Mouse (Mus musculus) liver, postnatal 0 days (tissue): ENCODE data around the gene Alg9. TPM values are rescaled to one million over a fixed set of nuclear protein-coding genes. Genes with fewer than 3 reads are reported as not detected.

ENCODE experiments used
- ATAC-seq: fragments of 200-750 bp; cut with Nextera tagmentation; 2 replicates; pipeline ENCODE4 v1.8.0; 2017; ENCODE audit warnings: mild to moderate bottlenecking, moderate library complexity
- DNase-seq: peaks from one replicate; pipeline ENCODE4 v3.0.0-alpha.2; 2016
- H3K27ac ChIP-seq: fragments of 300-500 bp; sonication (generic); 2 replicates; pipeline ENCODE4 v1.5.1; 2014; ENCODE audit warnings: antibody characterized with exemption, moderate library complexity, mild to moderate bottlenecking, low read depth
- H3K27me3 ChIP-seq: fragments of 300-500 bp; sonication (generic); 2 replicates; pipeline ENCODE4 v1.6.1; 2014; ENCODE audit warnings: low read length, control low read depth, mixed read lengths; ENCODE audit not compliant: insufficient read depth
- H3K36me3 ChIP-seq: fragments of 300-500 bp; sonication (generic); replicated peaks from 2 replicates; pipeline ENCODE4 v1.6.1; 2014; ENCODE audit warnings: mild to moderate bottlenecking, control low read depth, low read length, moderate library complexity, mixed read lengths; ENCODE audit not compliant: insufficient read depth
- H3K4me1 ChIP-seq: fragments of 300-500 bp; sonication (generic); 2 replicates; pipeline ENCODE4 v1.6.1; 2014; ENCODE audit warnings: antibody characterized with exemption, mild to moderate bottlenecking, control low read depth; ENCODE audit not compliant: insufficient read depth
- H3K4me2 ChIP-seq: fragments of 300-500 bp; sonication (generic); 2 replicates; pipeline ENCODE4 v1.6.1; 2014; ENCODE audit warnings: low read depth, mild to moderate bottlenecking, low read length, moderate library complexity, mixed read lengths
- H3K4me3 ChIP-seq: fragments of 300-500 bp; sonication (generic); 2 replicates; pipeline ENCODE4 v1.5.1; 2014; ENCODE audit warnings: low read depth, low read length
- H3K9ac ChIP-seq: fragments of 300-500 bp; sonication (generic); replicated peaks from 2 replicates; pipeline ENCODE4 v1.6.1; 2014; ENCODE audit warnings: mild to moderate bottlenecking, moderate library complexity
- H3K9me3 ChIP-seq: fragments of 300-500 bp; sonication (generic); 2 replicates; pipeline ENCODE4 v1.6.1; 2016; ENCODE audit warnings: mild to moderate bottlenecking, control low read depth, low read length, mixed read lengths
- CTCF ChIP-seq: sonication (generic); IDR thresholded peaks from 2 replicates; pipeline ENCODE4 v1.5.1; 2016; ENCODE audit warnings: antibody characterized with exemption, low read depth
- EP300 ChIP-seq: IDR thresholded peaks from 2 replicates; pipeline ENCODE4 v1.6.1; 2016; ENCODE audit warnings: antibody characterized with exemption, low read depth, mild to moderate bottlenecking
- WGBS: fragments of 180-500 bp; shearing (Covaris S2); extraction: QIAGEN DNeasy Blood & Tissue Kit; methylation state at CpG from one replicate; pipeline ENCODE4 v1.1.7; 2014; ENCODE audit not compliant: insufficient replicate concordance; 5-methylcytosine and 5-hydroxymethylcytosine counted together
- polyA plus RNA-seq: library from polyadenylated mRNA; unstranded; fragments of >200 nt; fragmentation: Nextera tagmentation; extraction: Ambion mirVana; gene quantifications from 2 replicates; pipeline ENCODE4 v1.2.1, GENCODE M21; 2015

Gene Alg9
- polyA plus RNA-seq, 1 experiment from 2014 or later = 8.6 TPM

GRCm38 (mm10) chr9:50732560-50732959, 42.3 kb upstream of the Alg9 start:
- no peak overlapping the region for H3K27ac ChIP-seq
- H3K4me2 ChIP-seq = no peak overlapping the region
- H3K27me3 ChIP-seq = peaks cover 5% of the 10 kb centered on the region
- DNase-seq (no peak), ATAC-seq (no peak)
- H3K4me3 ChIP-seq = no peak overlapping the region
- H3K36me3 ChIP-seq = no peaks in the 10 kb centered on the region
- TF ChIP-seq EP300 = no peak
- TF ChIP-seq CTCF = no peak
- H3K4me1 ChIP-seq = peaks cover 4% of the 10 kb centered on the region; the same call in 1 of the 2 replicates
- no peak overlapping the region for H3K9ac ChIP-seq
- 45% methylated on average over 4 of the region's 4 CpGs for WGBS
- no peaks in the 10 kb centered on the region for H3K9me3 ChIP-seq

- Histone ChIP-seq H3K27me3 (no peaks in the 10 kb centered on the region), H3K4me2 (no peak overlapping the region), H3K9ac (no peak overlapping the region), H3K27ac (no peak overlapping the region), H3K36me3 (no peaks in the 10 kb centered on the region), H3K4me3 (no peak overlapping the region), H3K9me3 (no peaks in the 10 kb centered on the region), H3K4me1 (peaks cover 2% of the 10 kb centered on the region)
- peak; percentile 54 for DNase-seq
- TF ChIP-seq CTCF (peak; percentile 82), EP300 (no peak)
- WGBS = 1% methylated on average over 9 of the region's 9 CpGs
- ATAC-seq = no peak
These were observed 39.8 kb upstream of the Alg9 start for GRCm38 (mm10) chr9:50734989-50735388.

GRCm38 (mm10) chr9:50738914-50739870, 35.6 kb upstream of the Alg9 start, which contains the start of gene Dixdc1:
TSS of gene Dixdc1 (minus strand) at chr9:50739517.
- peak; percentile 93 for DNase-seq
- no peaks in the 10 kb centered on the region; the same call in 1 of the 2 replicates for H3K36me3 ChIP-seq
- H3K27me3 ChIP-seq = no peaks in the 10 kb centered on the region
- H3K4me1 ChIP-seq = peaks cover 2% of the 10 kb centered on the region
- peak; percentile 100 for ATAC-seq
- TF ChIP-seq EP300 (no peak), CTCF (no peak)
- no peaks in the 10 kb centered on the region for H3K9me3 ChIP-seq
- WGBS = 11% methylated on average over 36 of the region's 36 CpGs
- H3K4me3 ChIP-seq = peak within 1 kb of the TSS; percentile 26; the same call in 1 of the 2 replicates
- no peak within 1 kb of the TSS for H3K9ac ChIP-seq
- peak within 1 kb of the TSS; percentile 69 for H3K4me2 ChIP-seq
- peak within 1 kb of the TSS; percentile 8; the same call in 1 of the 2 replicates for H3K27ac ChIP-seq

- DNase-seq (no peak), ATAC-seq (no peak)
- no peaks in the 10 kb centered on the region for H3K27me3 ChIP-seq
- no peaks in the 10 kb centered on the region; the same call in 1 of the 2 replicates for H3K36me3 ChIP-seq
- H3K4me1 ChIP-seq = peaks cover 2% of the 10 kb centered on the region
- no peak overlapping the region for H3K27ac ChIP-seq
- H3K4me2 ChIP-seq = no peak overlapping the region
- WGBS = 84% methylated on average over 14 of the region's 14 CpGs
- H3K4me3 ChIP-seq = no peak overlapping the region
- no peaks in the 10 kb centered on the region for H3K9me3 ChIP-seq
- H3K9ac ChIP-seq = no peak overlapping the region
- TF ChIP-seq CTCF (no peak), EP300 (no peak)
These were observed 33.7 kb upstream of the Alg9 start for GRCm38 (mm10) chr9:50740867-50741784.

GRCm38 (mm10) chr9:50742261-50742660, 32.6 kb upstream of the Alg9 start:
- Histone ChIP-seq H3K27ac (no peak overlapping the region), H3K4me1 (peaks cover 2% of the 10 kb centered on the region), H3K4me3 (no peak overlapping the region), H3K27me3 (no peaks in the 10 kb centered on the region), H3K9ac (no peak overlapping the region), H3K9me3 (no peaks in the 10 kb centered on the region), H3K36me3 (no peaks in the 10 kb centered on the region; the same call in 1 of the 2 replicates), H3K4me2 (no peak overlapping the region)
- WGBS = 85% methylated on average over 3 of the region's 3 CpGs
- TF ChIP-seq EP300 = no peak
- no peak for TF ChIP-seq CTCF
- ATAC-seq (no peak), DNase-seq (no peak)

- H3K9me3 ChIP-seq = no peaks in the 10 kb centered on the region
- no peak for TF ChIP-seq EP300
- no peak for TF ChIP-seq CTCF
These were observed 32.1 kb upstream of the Alg9 start for GRCm38 (mm10) chr9:50742744-50743143.

More at GRCm38 (mm10) chr9:50742744-50743143, 32.1 kb upstream of the Alg9 start:
- no peak overlapping the region for H3K4me3 ChIP-seq
- DNase-seq (no peak), ATAC-seq (no peak)
- H3K27ac ChIP-seq = no peak overlapping the region
- H3K36me3 ChIP-seq = no peaks in the 10 kb centered on the region; the same call in 1 of the 2 replicates
- no peaks in the 10 kb centered on the region for H3K27me3 ChIP-seq
- no peak overlapping the region for H3K4me2 ChIP-seq
- peaks cover 2% of the 10 kb centered on the region for H3K4me1 ChIP-seq
- WGBS = 57% methylated on average over 2 of the region's 2 CpGs
- H3K9ac ChIP-seq = no peak overlapping the region
